Mouse (Mus musculus) thymus, postnatal 0 days (tissue): ENCODE results near the gene LTO1. TPM values are rescaled to one million over a fixed set of nuclear protein-coding genes. Genes with fewer than 3 reads are reported as not detected.
A peak's percentile ranks its signal among the peaks of the same experiment; 100 is the strongest.

Experiments
- DNase-seq: peaks from one replicate; pipeline ENCODE4 v3.0.0-alpha.2; 2015; ENCODE audit warnings: low spot score
- polyA plus RNA-seq: library from polyadenylated mRNA; unstranded; fragments of >200 nt; fragmentation: Nextera tagmentation; extraction: Ambion mirVana; gene quantifications from 2 replicates; pipeline ENCODE4 v1.2.1, GENCODE M21; 2015

Gene LTO1
- polyA plus RNA-seq, 1 experiment from 2014 or later: 26.4 TPM

DNA sequence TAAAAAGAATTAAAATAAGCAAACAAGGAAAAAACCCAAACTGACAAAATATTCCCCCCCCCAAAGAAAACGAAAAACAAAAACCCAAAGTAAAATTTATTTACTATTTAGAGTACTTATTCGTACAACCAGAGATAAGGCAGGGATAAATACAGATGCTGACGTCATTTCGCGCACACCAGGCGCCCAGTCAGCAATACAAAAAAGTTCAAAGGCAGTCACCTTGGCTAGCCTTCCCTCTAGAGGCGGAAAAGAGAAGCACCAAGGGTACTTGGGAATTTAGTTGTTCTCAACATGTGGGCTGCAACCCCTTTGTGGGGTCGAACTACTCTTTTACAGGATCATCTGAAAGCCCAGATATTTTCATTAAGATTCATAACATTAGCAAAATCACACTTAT is 7.1 kb upstream of the LTO1 start:
- DNase-seq: peak; percentile 49

DNA sequence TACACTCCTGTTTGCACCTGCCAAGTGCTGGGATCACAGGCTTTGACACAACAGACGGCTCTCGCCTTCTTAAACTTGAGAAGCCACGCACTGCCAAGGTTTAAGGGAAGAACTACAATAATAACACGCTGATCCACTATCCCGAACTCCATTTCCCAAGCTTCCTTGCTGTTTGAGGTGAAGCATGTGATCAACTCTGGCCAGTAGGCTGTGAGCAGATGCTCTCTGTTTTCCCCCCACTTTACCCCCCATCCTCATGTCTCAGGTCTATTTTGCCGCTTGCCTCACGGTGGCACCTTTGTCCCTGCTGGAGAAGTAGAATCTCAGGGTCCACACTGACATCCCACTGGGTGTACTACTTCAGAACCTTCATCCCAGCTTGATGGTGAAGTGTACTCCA is 6.2 kb upstream of the LTO1 start:
- DNase-seq: no peak

DNA sequence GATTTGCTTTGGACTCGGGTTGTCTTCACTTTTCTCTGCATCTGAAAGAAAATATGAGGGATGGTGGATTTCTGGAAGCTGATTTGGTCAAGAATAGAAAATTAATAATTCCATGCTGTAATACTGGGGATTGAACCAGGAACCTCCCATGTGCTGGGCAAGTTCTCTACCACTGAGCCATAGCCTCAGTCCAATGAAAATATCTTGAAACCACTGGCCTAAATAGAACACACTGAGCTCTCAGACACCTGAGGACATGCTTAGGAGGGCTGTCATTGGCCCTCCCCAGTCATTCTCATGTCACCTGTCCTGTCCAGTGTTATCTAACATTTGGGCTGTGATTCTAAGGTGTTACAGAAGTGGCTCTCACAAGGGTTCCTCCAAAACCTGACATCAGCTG is 3.8 kb upstream of the LTO1 start:
- DNase-seq: no peak

DNA sequence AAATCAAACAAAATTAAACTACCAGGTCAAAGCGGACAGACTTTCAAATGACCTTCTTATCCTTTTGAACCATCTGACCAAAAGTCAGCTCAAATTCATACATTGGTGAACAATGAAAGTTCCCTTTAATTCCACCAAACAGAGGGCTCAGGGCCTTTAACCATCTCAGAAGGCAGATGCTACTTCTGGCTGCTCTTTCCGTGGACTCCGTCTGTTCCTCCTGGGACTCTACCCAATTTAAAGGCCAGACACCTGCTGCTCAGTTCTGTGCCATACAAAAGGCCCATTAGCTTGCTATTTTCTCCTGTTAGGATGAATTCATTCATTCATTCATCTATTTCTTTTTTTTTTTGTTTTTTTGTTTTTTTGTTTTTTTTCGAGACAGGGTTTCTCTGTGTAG is 2.0 kb upstream of the LTO1 start:
- no peak for DNase-seq

DNA sequence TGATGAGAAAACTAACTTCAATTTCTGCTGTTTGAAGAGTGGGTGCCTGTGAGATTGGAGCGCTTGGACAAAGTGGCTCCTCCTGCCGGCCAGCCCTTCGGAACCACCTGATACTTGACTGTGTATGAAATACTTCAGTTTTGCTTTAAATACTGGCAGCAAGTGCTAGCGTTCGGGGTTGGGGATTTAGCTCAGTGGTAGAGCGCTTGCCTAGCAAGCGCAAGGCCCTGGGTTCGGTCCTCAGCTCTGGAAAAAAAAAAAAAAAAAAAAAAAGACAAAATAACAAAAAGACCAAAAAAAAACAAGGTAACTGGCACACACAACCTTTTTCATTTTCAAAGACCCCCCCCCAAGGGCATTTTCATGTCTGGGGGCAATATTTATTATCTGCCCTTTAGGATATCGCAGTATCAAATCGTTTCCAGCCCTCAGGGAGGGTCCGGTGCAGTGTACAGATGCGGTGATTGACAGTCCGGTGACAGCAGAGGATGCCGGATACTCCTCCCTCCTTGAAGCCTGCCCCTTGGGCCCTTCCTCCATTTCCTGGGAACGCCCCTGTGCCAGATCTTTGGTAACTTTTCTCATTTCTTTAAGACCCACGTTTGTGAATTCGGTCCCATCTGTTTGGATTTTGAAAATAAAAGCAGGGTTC is 478 bp upstream of the LTO1 start:
- DNase-seq: no peak

DNA sequence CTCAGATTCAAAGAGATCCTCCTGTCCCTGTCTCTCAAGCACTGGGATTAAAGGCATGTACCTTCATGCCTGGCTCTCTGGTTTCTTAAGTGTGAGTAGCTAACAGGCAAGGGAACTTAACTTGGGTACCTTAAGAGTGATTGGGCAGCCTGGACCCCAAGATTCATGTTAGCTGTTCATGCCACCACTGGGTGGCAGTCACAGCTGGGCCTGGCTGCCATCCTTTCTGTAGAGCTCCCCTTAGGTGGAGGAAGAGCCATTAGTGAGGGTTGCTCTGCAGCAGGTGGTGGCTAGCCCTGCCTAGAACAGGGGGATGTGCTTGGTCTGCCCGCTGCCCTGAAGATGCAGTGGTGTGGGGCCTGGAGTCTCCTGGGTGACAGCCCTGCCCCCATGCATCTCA is 3.9 kb downstream of the LTO1 start:
- no peak for DNase-seq

DNA sequence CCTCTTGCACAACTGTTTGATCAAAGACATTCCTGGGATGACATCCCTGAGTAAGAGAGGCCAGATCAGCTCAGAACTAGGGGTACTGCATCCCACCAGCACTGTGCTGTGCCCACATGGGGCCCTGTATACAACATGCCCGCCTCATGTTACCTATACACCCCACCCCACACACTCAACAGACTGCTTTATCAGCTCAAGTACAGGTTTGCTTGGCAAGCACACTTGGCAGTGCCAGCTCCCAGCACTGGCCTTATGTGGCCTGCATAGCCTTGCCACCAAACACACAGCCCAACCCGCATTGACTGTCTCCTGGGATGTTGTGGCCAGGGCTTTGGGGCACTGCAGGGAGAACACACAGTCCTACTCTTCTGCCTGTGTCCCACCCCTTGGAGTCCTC is 12.7 kb downstream of the LTO1 start:
- no peak for DNase-seq

DNA sequence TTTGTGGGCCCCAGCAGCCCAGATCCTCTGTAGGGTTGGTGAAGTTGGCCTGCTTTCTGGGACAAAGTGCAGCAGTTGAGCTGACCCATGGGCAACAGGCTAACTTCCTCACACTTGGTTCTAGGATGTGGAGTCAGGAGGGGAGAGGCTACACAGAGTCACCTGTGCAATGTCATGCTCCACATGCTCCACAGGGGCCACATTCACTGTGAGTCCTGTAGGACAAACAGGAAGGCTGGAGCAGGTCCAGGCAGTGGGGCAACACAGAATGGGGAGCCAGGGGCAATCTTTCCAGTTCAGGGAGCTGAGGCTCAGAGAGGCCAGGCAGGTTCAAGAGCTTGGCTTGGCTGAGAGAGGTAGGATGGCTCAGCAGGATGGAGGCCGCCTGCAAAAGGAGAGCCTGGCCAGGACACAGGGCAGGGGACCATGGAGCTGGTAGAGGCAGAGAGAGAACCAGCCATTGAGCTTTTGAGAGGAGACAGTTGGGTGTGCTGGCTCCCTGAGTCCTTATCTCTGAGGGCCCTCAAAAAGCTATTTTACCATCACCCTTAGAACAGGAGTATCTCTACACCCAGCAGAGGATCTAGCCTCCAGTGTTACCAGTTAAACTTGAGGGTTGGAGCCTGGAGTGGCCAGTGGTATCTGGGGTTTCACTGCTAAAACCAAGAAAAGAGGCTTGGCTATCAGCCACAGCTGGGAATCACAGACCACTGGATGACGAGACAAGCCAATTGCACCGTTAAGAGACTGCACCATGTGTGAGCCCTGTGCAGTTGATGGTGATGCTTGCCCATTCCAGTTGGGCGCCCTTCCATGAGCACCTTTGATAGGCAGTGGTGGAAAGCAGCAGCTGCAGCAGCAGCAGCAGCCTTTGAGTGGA is 13.3 kb downstream of the LTO1 start:
- DNase-seq: no peak

DNA sequence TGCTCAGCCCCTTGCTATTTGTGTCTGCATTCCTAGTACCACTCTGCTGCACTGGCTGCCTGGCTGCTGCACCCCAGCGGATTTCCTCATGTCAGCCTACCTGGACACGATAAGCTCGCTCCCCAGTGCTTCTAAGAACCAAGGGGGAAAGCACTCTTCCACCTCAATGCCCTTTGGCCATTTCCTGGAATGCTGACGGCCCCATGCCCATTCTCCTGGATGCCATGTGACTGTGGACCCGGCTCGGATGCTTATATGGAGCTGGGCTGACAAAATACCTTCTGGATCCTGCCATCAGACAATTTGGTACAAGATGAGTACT is 13.9 kb downstream of the LTO1 start:
- DNase-seq: no peak

DNA sequence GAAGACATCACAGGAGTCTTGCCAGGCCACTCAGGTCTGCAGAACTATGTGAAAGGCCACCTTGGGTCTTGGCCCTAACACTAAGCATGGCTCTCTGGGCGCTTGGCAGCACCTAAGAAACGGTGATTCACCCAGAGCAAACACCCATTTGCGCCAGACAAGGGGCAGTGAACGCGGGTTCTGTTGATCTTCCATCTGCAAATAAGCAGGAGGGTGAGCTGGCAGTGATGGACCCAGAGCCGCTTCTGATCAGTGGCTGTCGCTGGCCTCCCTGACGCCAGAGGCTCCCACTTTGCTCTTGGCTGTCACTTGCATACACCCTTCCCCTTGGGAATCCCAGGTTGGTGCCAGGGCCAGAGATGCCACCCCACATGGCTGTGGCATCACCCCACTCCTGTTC is 14.6 kb downstream of the LTO1 start:
- DNase-seq: no peak

DNA sequence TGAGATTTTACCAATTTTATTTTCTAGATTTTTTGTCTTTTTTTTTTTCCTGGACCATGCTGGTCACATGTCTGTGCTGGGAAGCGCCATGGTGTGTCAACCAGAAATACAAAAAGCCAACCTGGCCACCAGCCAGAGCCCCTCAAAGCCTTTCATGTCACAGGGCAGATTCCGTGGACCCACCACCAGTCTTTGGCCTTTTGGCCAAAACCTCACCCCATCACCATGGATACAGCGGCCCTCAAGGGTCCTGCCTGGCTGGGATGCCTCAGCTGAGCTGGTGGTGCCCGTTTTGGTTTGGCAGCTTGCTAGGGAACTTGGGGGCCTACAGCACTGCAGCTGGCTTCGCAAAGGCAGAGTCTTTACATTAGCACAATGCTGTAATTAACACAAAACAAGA is 15.0 kb downstream of the LTO1 start:
- DNase-seq: no peak

DNA sequence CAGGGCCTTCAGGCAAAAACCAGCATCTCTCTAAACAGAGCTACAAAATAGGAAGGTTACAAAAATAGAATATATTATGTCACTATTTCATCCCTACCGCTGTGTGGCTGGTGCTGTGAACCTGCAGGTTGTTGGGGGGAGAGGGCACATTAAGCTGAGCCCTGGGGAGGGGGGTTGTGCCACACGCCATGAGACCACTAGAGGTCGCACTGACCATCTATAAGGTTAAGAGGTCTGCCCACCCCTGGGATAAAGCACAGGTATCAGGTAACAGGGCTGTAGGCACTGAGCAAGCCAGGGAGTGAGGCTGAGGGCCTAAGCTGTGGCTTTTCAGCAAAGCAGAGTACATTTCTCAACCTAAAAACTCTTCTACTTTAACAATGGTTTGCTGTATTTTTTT is 16.9 kb downstream of the LTO1 start:
- DNase-seq: peak; percentile 62

DNA sequence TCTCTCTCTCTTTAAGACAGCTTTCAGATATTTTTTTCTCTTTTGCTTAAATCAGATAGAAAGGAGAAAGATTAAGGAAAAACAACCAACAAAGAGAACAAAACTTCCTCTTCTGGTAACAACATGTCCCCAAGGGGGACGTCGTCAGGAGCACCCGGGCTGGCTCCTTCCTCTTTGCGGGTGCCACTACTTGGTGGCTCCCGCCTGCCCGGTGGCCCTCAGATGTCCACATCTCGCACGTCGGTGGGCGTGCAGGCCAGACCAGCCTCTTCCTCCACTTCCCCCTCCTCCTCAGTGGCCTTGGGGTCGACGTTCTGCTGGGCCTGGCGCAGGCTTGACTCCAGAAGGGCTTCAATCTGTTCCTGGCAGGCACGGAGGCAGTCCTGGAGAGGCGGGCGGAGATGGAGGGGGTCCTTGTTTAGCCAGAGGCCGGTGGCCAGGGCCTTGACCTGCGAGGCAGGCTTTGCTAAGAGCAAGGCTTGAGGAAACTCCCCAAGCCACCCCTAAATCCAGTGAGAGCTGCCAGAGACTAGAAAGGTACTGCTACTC is 17.6 kb downstream of the LTO1 start:
- DNase-seq: no peak

DNA sequence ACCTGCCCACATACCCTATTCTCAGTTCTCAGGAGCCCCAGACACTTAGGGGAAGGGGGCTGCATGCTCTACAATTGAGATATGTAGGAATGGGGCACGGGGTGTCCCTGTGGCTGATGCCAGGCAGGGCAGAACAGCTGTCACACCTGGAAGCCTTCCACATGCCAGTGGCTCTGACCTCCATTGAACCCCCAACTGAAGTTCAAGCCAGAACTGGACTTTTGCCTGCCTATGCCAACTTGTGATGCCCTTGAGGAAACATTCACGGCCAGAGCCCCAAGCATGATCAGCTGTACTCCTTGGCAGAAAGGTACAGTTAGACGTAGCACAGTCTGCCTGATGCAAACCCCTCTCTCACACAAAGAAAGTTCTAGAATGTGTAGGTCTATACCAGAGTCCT is 18.4 kb downstream of the LTO1 start:
- no peak for DNase-seq

DNA sequence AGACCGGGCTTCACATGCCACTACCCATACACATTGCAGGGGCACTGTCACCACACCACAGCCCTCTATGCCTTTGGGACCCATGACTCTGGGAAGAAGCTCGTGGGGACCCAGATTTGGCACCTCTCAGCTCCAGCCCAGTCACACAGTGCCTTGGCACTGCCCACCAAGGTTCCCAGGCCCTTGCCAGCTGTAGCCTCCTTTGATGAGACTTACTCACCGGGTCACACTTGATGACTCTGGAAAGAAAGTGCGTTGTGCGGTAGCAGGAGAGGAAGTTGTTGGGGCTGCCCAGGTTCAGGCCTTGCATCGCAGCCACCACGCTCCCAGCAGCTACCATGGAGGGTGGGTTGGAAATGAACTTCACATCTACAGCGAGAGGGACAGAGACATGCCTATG is 18.9 kb downstream of the LTO1 start:
- DNase-seq: no peak

DNA sequence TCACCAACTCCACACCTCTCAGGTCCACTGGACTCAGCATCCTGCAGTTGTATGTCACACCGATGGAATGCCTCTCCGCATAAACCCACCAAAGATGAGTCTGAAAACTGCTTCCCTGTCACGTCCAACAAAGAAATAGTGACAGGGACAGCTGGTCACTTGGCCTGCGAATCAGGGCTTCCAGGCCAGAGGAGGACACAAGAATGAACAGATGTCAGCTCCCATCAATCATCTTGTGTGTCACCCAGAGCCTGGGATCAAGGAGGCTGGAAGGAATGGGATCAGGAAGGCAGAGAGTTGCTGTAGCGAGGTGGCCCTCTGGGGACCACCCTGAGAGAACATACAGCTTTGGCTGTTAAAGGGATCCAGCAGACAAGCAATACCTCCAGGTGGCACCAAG is 20.0 kb downstream of the LTO1 start:
- DNase-seq: no peak

DNA sequence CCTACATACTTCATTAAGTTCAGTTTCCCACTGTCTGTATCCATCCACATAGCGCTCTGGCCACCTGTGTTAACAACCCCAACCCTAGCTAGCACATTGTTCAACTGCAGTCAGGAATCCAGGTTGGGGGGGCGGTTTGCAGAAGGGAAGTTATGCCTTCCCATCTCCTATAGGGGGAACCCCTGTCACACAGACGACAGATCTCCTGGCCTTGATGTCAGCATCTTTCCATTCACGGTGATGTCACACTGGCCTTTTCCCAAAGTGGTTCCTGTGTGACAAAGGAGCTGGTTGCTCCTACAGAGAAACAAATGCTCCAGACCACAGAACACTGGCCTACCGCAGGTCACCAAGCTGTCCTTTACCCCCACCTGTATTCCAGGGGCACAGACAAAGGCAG is 20.7 kb downstream of the LTO1 start:
- peak; percentile 40 for DNase-seq

DNA sequence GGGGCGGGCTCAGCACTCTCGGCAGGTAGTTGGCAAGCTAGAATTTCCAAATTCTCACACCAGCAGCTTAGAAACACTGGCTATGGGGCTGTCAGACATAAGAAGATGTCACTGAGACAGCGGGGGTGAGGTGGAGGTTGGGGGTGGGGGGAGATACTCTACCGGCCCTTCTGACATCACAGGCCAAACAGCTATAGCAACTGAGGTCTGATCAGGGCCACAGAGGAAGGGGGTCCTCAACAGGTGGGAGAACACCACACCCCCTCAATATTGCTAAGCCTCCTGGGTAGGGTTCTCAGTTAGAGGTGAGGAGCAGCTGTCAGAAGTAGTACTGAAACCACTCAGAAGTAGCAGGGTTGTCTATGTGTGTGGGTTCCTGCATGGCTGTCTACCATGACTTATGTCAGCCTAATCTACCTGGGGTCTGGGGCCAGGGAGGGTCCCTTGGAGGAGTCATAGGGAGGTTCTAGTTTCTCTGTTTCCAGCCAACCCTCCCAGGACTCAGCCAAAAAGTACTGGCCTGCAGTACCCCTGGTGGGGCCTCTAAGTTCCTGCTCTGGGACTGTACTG is 21.5 kb downstream of the LTO1 start:
- DNase-seq: no peak

DNA sequence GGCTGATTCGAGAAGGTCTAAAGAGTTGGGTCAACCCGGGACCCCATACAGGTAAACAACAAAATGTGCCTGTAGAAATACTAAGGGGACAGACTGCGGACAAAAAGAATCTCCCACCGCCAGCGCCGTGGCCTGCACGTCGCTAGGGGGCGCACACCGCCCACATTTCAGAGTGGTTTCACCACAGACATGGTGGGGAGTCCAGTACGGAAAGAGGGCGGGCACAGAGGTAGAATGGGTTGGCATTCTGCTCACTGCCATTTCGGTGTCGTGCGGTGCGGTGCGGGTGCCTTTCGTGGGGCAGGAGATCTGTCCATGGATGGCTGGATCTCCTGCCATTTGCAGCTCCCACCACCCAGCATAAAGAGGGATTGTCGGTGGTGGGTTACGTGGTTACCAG is 22.6 kb downstream of the LTO1 start:
- peak; percentile 83 for DNase-seq

DNA sequence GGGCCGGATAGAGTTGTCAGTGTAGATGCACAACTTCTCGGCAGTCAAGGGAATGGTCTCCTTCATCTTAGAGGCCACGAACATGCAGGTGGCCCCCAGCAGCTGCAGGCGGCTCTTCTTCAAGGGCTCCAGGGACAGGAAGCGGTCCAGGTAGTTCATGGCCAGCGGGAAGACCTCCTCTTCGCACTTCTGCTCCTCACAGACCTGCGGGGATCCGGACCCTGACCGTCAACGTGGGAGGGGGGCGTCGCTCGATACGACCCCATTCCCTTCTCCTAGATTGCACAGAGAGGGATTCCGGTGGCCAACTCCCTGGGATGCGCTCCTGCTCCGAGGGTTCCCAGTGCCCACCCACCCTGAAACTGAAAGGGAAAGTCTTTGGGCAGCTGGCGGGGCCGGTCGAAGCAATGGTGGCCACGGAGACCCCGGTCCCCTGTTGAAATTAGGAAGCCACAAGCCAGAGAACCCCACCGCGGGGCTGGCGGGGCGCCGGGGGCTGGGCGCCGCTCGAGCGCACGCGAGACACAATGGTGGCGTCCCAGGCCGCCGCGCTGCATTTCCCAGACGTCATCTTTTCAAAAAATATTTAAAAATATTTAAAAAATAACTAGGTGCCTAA is 23.1 kb downstream of the LTO1 start:
- DNase-seq: no peak

DNA sequence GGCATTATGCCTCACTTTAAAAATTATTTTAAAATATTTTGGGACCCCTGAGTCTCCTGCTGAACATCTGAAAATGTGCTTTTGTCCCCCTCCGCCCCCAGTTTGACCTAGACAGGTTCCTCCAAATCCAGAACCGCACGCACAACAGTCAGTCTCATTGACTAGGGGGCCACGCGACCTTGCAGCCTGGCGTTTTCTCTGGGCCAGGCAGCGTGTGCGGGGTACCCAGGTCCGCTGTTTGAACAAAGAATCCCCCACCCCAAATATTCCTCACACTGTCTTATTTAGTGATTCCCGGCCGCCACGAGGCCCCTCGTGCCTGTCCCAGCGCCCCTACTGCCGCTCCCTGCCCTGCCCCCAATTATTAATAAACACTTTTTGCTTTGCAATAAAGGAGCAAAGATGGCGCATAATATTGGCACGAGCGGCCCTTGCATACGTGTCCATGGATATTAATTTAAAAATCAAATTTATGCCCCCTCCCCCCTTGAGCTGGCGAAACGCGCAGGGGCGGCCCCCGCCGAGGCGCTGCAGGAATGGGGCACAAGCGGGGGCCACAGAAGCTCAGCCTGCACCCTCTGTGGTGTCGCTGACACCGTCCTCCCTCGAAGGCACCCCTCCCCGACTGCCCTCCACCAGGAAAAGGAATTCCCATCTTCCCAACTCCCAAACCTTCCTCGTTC is 23.9 kb downstream of the LTO1 start:
- DNase-seq: no peak
